Mouse (Mus musculus): ENCODE results near the gene Zdhhc9. TPM values are rescaled to one million over a fixed set of nuclear protein-coding genes. Genes with fewer than 3 reads are reported as not detected.
A peak's percentile ranks its signal among the peaks of the same experiment; 100 is the strongest.

Zdhhc9 gene
- polyA plus RNA-seq, 1 experiment from 2014 or later: 11.3 TPM

GRCm38 (mm10) chrX:48202995-48203394 lies 5.7 kb downstream of the Zdhhc9 start:
- Histone ChIP-seq H3K36me3 (replicated peaks) (no peaks in the 10 kb centered on the region), H3K9ac (no peak overlapping the region), H3K27ac (no peak overlapping the region), H3K4me3 (no peak overlapping the region), H3K4me2 (no peak overlapping the region), H3K9me3 (no peaks in the 10 kb centered on the region), H3K4me1 (peaks cover 22% of the 10 kb centered on the region), H3K27me3 (replicated peaks) (no peaks in the 10 kb centered on the region)
- 65% methylated on average over 4 of the region's 4 CpGs for WGBS
- no peak for ATAC-seq (replicated peaks)

GRCm38 (mm10) chrX:48202436-48202835 lies 6.2 kb downstream of the Zdhhc9 start:
- H3K27me3 ChIP-seq (replicated peaks): no peaks in the 10 kb centered on the region
- H3K4me1 ChIP-seq: peaks cover 22% of the 10 kb centered on the region
- H3K36me3 ChIP-seq (replicated peaks): no peaks in the 10 kb centered on the region
- no peak overlapping the region for H3K4me3 ChIP-seq
- no peak for ATAC-seq (replicated peaks)
- H3K9ac ChIP-seq: no peak overlapping the region
- no peak overlapping the region for H3K27ac ChIP-seq
- 80% methylated on average over 7 of the region's 7 CpGs for WGBS
- no peak overlapping the region for H3K4me2 ChIP-seq
- no peaks in the 10 kb centered on the region for H3K9me3 ChIP-seq

GRCm38 (mm10) chrX:48201973-48202372 lies 6.7 kb downstream of the Zdhhc9 start:
- Histone ChIP-seq H3K9me3 (no peaks in the 10 kb centered on the region), H3K27ac (no peak overlapping the region), H3K36me3 (replicated peaks) (no peaks in the 10 kb centered on the region), H3K4me3 (no peak overlapping the region), H3K9ac (no peak overlapping the region), H3K4me2 (no peak overlapping the region), H3K4me1 (peaks cover 22% of the 10 kb centered on the region), H3K27me3 (replicated peaks) (no peaks in the 10 kb centered on the region)
- no peak for ATAC-seq (replicated peaks)
- WGBS: 86% methylated on average over 7 of the region's 7 CpGs

GRCm38 (mm10) chrX:48200699-48201098 lies 8.0 kb downstream of the Zdhhc9 start:
- ATAC-seq (replicated peaks): no peak
- Histone ChIP-seq H3K27me3 (replicated peaks) (no peaks in the 10 kb centered on the region), H3K4me3 (no peak overlapping the region), H3K27ac (no peak overlapping the region), H3K9me3 (no peaks in the 10 kb centered on the region), H3K4me2 (no peak overlapping the region), H3K4me1 (peaks cover 11% of the 10 kb centered on the region), H3K9ac (no peak overlapping the region), H3K36me3 (replicated peaks) (no peaks in the 10 kb centered on the region)
- WGBS: 91% methylated on average over 3 of the region's 3 CpGs

- no peaks in the 10 kb centered on the region for H3K27me3 ChIP-seq (replicated peaks)
- 99% methylated on average over 2 of the region's 2 CpGs for WGBS
- 0 out of 2 replicates have a peak, but pooled peaks cover 3% of the 10 kb centered on the region for H3K4me1 ChIP-seq
- H3K9ac ChIP-seq: no peak overlapping the region
- ATAC-seq (replicated peaks): no peak
- no peaks in the 10 kb centered on the region for H3K9me3 ChIP-seq
- no peak overlapping the region for H3K27ac ChIP-seq
- no peak overlapping the region for H3K4me2 ChIP-seq
- no peak overlapping the region for H3K4me3 ChIP-seq
- H3K36me3 ChIP-seq (replicated peaks): no peaks in the 10 kb centered on the region
Observed at GRCm38 (mm10) chrX:48199026-48199425, 9.7 kb downstream of the Zdhhc9 start.

GRCm38 (mm10) chrX:48197856-48198255 lies 10.8 kb downstream of the Zdhhc9 start:
- H3K9ac ChIP-seq: no peak overlapping the region
- ATAC-seq (replicated peaks): no peak
- 74% methylated on average over 3 of the region's 3 CpGs for WGBS
- no peaks in the 10 kb centered on the region for H3K9me3 ChIP-seq
- no peaks in the 10 kb centered on the region for H3K4me1 ChIP-seq
- H3K4me3 ChIP-seq: no peak overlapping the region
- no peak overlapping the region for H3K4me2 ChIP-seq
- no peak overlapping the region for H3K27ac ChIP-seq
- H3K27me3 ChIP-seq (replicated peaks): no peaks in the 10 kb centered on the region
- no peaks in the 10 kb centered on the region for H3K36me3 ChIP-seq (replicated peaks)

GRCm38 (mm10) chrX:48193235-48194152 lies 15.2 kb downstream of the Zdhhc9 start:
- no peak overlapping the region for H3K4me2 ChIP-seq
- H3K4me3 ChIP-seq: no peak overlapping the region
- WGBS: 61% methylated on average over 14 of the region's 14 CpGs
- H3K9me3 ChIP-seq: no peaks in the 10 kb centered on the region
- no peaks in the 10 kb centered on the region for H3K27me3 ChIP-seq (replicated peaks)
- H3K36me3 ChIP-seq (replicated peaks): no peaks in the 10 kb centered on the region; the same call in 1 of the 2 replicates
- no peak overlapping the region for H3K27ac ChIP-seq
- no peak overlapping the region for H3K9ac ChIP-seq
- H3K4me1 ChIP-seq: no peaks in the 10 kb centered on the region
- no peak for ATAC-seq (replicated peaks)

- Histone ChIP-seq H3K4me1 (no peaks in the 10 kb centered on the region), H3K9ac (no peak overlapping the region), H3K4me2 (no peak overlapping the region), H3K9me3 (no peaks in the 10 kb centered on the region), H3K4me3 (no peak overlapping the region), H3K36me3 (replicated peaks) (no peaks in the 10 kb centered on the region; the same call in 1 of the 2 replicates), H3K27me3 (replicated peaks) (no peaks in the 10 kb centered on the region), H3K27ac (no peak overlapping the region)
- 92% methylated on average over 6 of the region's 6 CpGs for WGBS
- ATAC-seq (replicated peaks): no peak
Observed at GRCm38 (mm10) chrX:48191261-48191660, 17.4 kb downstream of the Zdhhc9 start.

GRCm38 (mm10) chrX:48184703-48185102 lies 24.0 kb downstream of the Zdhhc9 start:
- H3K4me3 ChIP-seq: no peak overlapping the region
- 78% methylated on average over 3 of the region's 3 CpGs for WGBS
- H3K4me2 ChIP-seq: no peak overlapping the region
- no peak overlapping the region for H3K27ac ChIP-seq
- H3K9ac ChIP-seq: no peak overlapping the region
- H3K9me3 ChIP-seq: no peaks in the 10 kb centered on the region
- no peaks in the 10 kb centered on the region for H3K27me3 ChIP-seq (replicated peaks)
- ATAC-seq (replicated peaks): no peak
- no peaks in the 10 kb centered on the region for H3K36me3 ChIP-seq (replicated peaks)
- H3K4me1 ChIP-seq: no peaks in the 10 kb centered on the region

GRCm38 (mm10) chrX:48181844-48182243 lies 26.8 kb downstream of the Zdhhc9 start:
- ATAC-seq (replicated peaks): no peak
- WGBS: 85% methylated on average over 6 of the region's 6 CpGs
- H3K27ac ChIP-seq: no peak overlapping the region
- no peak overlapping the region for H3K4me2 ChIP-seq
- H3K4me1 ChIP-seq: no peaks in the 10 kb centered on the region
- no peak overlapping the region for H3K4me3 ChIP-seq
- H3K9me3 ChIP-seq: no peaks in the 10 kb centered on the region
- H3K36me3 ChIP-seq (replicated peaks): 0 out of 2 replicates have a peak, but pooled peaks cover 2% of the 10 kb centered on the region
- H3K9ac ChIP-seq: no peak overlapping the region
- H3K27me3 ChIP-seq (replicated peaks): no peaks in the 10 kb centered on the region

- H3K27ac ChIP-seq: no peak overlapping the region
- H3K9me3 ChIP-seq: no peaks in the 10 kb centered on the region
- H3K27me3 ChIP-seq (replicated peaks): no peaks in the 10 kb centered on the region
- H3K4me3 ChIP-seq: no peak overlapping the region
- H3K4me1 ChIP-seq: no peaks in the 10 kb centered on the region
- 33% methylated on average over 1 of the region's 1 CpGs for whole genome bisulfite sequencing
- H3K4me2 ChIP-seq: no peak overlapping the region
- no peaks in the 10 kb centered on the region for H3K36me3 ChIP-seq (replicated peaks)
- no peak overlapping the region for H3K9ac ChIP-seq
- 0 out of 2 replicates have a peak, but pooled peaks have one; percentile 45 for ATAC-seq (replicated peaks)
Observed at GRCm38 (mm10) chrX:48170368-48170767, 38.3 kb downstream of the Zdhhc9 start.

GRCm38 (mm10) chrX:48169892-48170291 lies 38.8 kb downstream of the Zdhhc9 start:
- Histone ChIP-seq H3K27me3 (replicated peaks) (no peaks in the 10 kb centered on the region), H3K9ac (no peak overlapping the region), H3K4me2 (no peak overlapping the region), H3K4me1 (no peaks in the 10 kb centered on the region), H3K4me3 (no peak overlapping the region), H3K36me3 (replicated peaks) (no peaks in the 10 kb centered on the region), H3K27ac (no peak overlapping the region), H3K9me3 (no peaks in the 10 kb centered on the region)
- ATAC-seq (replicated peaks): no peak; the same call in 1 of the 2 replicates
- WGBS: 45% methylated on average over 1 of the region's 1 CpGs
